Mouse (Mus musculus) lung, adult 18-20 months (tissue): ENCODE measurements around the gene Wdfy1.

Experiments
- DNase-seq, 2 experiments: peaks; one replicate each; pipeline ENCODE4 v3.0.0; 2022; ENCODE audit warnings: mixed read lengths in 2 of 2

The Wdfy1 gene

GRCm38 (mm10) chr1:79707383-79707782, 68.6 kb downstream of the Wdfy1 start:
- DNase-seq = no peak

DNA sequence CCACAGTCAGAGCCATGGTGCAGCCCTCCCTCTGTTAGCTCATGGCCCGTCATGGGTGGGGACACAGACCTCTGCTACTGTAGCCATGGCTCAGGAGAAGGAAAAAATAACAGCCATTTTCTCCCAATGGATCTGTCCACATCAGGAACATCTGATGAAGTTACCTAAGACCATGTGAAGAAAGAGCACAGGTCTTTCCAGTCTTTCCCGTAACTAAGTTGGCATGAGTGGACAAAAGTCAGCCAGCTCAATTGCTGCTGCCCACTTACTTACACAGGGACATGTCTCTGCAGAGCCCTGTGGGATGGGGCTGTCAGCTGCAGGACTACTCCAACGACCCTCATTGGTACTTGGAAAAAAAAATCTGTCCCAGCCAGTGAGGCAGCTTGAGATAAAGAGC, 69.2 kb downstream of the Wdfy1 start:
- DNase-seq = no peak

DNA sequence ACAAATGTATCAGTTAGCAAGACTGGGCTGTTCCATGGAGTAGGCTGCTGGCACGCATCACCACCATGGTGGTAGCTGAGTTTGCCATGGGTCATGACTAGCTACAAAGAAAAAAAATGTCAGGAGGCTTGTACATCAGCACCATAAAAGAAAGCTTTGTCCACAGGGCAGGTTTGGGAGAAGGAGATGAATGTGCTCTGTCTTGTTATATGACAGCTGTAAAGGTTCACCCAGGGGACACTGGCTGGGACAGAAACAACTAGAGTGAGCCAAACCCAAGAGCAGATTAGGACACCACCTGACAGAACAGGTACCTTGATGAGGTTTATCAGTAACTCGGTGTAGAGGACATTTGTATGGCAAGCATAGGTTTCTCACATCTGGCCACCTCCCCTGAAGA, 71.3 kb downstream of the Wdfy1 start:
- DNase-seq = no peak

- DNase-seq = no peak
Measured at GRCm38 (mm10) chr1:79703520-79703919, 72.4 kb downstream of the Wdfy1 start.

- DNase-seq = no peak
Measured at GRCm38 (mm10) chr1:79698506-79698905, 77.4 kb downstream of the Wdfy1 start.

GRCm38 (mm10) chr1:79697382-79697781, 78.6 kb downstream of the Wdfy1 start:
- peak; percentile 56 to 63 for DNase-seq

GRCm38 (mm10) chr1:79696933-79697332, 79.0 kb downstream of the Wdfy1 start:
- DNase-seq = no peak

DNA sequence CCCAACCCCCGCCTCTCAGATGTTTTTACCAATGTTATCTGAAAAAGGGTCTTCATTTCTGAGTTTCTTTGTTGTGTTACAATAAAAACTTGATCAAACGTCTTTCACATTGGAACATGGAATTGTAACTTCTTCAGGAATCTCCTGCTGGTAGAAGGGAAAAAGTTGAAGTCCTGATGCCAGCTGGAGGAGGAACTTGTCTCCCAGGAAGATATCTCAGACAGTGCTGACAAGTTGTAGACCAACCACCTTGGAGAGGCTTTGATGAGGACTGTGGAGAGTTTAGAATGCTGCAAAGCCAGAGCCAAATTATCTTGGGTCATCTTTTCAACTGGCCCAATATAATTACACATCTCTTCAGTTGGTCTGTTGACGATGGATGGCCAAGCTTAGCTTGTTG, 83.5 kb downstream of the Wdfy1 start:
- DNase-seq = no peak

DNA sequence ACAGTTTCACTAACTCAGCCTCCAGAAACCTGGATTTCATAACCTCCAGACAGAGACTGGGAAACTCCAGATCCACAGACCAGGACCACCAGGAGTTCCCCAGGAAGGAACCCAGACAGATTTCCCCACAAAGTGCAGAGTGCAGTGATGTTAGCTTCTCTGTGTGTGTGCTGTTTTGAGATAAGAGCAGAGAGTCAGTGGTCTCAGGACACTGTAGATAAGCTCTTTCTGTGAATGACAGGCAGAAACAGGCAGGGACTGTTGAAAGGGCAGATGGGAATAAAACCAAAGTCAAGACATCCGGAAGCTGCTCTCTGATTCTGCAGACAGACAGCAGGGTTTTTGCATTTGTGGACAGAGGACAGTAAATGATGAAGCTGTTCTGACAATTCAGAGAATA, 88.7 kb downstream of the Wdfy1 start:
- DNase-seq = no peak

DNA sequence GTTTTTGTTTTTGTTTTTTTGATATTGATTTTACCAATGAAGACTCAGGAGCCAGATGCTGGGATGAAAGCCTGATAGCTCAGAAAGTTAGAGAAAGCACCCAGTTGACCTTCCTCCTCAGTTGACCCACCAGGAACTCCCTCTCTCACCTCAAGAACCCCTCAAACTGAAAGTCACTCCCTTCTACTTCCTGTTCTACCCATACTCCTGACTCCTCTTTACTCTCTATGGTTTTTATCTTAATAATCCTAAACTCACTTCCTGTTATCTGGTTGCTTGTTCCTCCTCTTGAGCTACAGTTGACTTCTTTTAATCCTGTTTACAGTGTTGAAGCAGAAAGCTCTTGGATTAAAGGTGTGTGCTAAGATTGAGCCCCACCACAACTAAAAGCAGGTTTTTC, 91.9 kb downstream of the Wdfy1 start:
- DNase-seq = no peak

GRCm38 (mm10) chr1:79682936-79683335, 93.0 kb downstream of the Wdfy1 start:
- no peak for DNase-seq

DNA sequence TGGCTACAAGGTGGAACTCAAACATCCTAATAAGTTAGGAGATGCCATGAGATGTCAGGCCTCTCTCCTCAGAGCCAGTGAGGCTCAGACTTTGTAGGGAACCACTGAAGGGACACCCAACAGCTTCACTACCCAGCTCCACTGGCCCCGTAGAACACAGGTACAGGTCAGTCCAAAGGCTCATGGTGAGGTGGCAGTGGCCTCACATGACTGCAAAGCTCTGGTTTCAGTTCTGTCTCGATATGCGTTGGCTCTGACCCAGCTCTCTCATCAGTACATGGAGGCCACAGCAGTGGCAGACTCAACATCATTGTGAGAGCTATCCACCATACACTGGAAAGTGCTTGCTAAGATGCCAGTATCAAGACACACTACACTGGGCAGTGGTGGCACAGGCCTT, 95.2 kb downstream of the Wdfy1 start:
- no peak for DNase-seq

DNA sequence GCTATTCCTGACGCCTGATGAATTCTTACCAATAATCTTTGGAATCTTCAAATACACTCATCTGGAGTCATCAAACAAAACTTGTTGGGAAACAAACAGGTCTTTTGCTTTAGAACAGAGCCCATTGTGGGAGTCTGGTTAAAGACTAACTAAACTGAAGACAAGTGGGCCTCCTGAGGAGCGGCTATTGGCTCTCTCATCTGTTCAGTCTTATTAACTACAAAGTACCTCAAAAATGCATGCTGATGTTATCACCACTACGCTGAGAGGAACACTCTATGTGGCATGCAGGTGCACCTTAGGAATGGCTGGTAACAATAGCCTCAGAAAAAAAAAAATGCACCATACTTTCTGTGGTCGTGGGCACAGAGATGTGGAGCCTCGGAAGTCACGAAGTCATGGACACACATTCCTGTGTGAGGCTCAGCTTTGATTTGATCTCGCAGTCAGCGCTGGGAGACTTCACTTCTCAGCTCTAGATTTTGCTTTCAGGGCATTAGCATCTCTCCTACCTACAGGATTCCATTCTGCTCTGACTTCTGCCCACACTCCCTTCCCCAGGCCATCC, 97.7 kb downstream of the Wdfy1 start:
- DNase-seq = no peak

DNA sequence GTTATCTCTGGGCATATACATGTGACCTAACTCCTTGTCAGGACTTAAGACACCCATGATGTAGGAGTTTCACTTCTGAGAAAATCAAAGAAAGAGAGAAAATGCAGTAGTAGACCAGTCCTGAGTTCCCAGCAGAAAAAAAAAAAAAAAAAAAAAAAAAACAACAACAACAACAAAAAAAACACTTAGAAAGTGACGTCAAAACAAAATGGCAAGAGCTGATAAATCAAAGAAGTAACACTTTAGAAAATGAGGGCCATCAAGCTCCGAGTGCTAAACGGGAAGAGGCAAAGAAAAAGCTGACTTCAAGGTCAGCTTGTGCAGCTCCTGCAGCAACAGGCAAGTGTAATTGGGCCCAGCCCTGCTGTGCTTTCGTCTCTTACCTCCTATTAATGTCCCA, 100.2 kb downstream of the Wdfy1 start:
- DNase-seq = no peak

- peak; percentile 82 to 85 for DNase-seq
Measured at GRCm38 (mm10) chr1:79671543-79672337, 104.2 kb downstream of the Wdfy1 start, which contains the start of gene Ap1s3. TSS of gene Ap1s3 (minus strand) at chr1:79671972.

- peak in 1 of 2 experiments; percentile 9 for DNase-seq
Measured at GRCm38 (mm10) chr1:79671196-79671542, 104.8 kb downstream of the Wdfy1 start.

- no peak for DNase-seq
Measured at GRCm38 (mm10) chr1:79669419-79669974, 106.4 kb downstream of the Wdfy1 start.

GRCm38 (mm10) chr1:79664911-79665310, 111.0 kb downstream of the Wdfy1 start:
- peak; percentile 15 to 33 for DNase-seq

DNA sequence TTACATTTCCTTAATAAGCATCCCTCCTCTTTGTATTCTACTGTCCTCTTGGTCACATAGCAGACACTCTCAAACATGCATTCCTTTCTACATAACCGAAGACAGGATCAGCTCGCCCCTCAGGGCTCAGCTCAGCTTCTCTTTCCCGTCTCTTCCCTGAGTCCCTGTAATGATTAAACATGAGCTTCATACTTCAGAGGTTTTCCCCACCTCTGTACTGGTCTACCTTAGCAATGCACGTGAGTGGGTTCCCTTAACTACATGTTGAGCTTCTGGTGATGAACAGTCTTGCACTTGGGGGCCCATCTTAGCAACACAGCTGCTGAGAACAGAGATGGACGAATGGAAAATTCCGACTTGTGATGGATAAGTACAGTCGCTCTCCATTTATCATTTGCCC, 116.3 kb downstream of the Wdfy1 start:
- no peak for DNase-seq

GRCm38 (mm10) chr1:79657411-79657810, 118.5 kb downstream of the Wdfy1 start:
- DNase-seq = no peak

GRCm38 (mm10) chr1:79655819-79656555, 120.0 kb downstream of the Wdfy1 start:
- DNase-seq = no peak

DNA sequence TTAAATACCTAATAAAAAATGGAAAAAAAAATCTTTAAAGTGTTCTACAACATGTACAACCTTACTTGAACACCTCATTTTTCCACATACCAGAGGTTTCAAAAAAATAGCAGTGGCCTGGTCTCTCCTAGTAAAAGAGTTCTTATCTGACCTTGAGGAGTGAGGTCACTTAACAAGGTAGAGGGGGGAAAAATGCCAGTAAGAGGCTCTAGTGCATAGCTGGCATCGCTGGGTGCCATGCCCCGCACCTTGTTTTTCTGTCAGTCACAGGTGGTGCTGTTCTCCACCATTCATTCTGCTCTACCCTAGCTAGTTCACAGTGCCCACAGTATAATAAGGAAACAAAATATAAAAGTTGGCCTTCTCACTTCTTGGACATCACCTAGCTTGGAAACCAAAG, 121.0 kb downstream of the Wdfy1 start:
- peak; percentile 28 to 49 for DNase-seq
